Mouse (Mus musculus) neural tube, embryonic 10.5 days (tissue): Measurements from ENCODE around the gene Tmem117.

ENCODE experiments used
- DNase-seq: peaks from one replicate; pipeline ENCODE4 v3.0.0-alpha.2; 2017; ENCODE audit warnings: low spot score; ENCODE audit errors: extremely low spot score

Gene Tmem117

DNA sequence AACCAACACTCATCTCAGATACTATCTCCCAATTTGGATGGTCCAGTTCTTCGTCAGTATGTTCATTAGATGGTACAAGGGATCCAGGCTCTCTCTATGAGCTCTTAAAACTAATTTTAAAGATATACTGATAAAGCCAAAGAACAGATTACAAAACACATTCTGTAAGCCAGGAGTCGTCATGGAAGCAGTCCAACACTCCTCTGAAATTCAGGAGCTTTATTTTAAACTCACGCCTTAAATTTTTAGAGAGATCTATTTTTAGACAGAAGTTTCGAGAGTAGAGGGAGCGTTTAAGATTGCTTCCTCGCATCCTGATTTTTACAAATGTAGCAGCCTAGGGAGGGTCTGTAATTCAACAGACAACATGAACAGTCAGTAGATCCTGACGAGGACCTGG lies 393.2 kb downstream of the Tmem117 start:
- no peak for DNase-seq

DNA sequence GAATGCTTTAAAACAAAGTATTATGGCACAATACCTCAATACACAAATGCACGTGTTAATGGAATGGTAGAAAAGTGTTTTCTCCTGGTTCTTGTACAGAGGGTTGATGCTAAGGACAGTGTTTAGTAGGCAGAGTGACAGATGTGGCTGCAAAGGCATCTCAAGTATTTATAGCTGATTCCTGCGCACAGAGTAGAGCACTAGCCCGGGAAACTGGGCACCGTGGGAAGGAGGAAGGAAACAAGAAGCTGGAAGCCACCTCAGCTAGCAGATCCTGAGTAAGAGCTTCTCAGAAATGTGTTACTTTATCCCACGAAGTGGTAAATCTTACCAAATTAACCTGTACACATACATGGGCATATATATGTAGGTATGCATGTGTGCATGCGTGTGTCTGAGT lies 395.4 kb downstream of the Tmem117 start:
- no peak for DNase-seq

DNA sequence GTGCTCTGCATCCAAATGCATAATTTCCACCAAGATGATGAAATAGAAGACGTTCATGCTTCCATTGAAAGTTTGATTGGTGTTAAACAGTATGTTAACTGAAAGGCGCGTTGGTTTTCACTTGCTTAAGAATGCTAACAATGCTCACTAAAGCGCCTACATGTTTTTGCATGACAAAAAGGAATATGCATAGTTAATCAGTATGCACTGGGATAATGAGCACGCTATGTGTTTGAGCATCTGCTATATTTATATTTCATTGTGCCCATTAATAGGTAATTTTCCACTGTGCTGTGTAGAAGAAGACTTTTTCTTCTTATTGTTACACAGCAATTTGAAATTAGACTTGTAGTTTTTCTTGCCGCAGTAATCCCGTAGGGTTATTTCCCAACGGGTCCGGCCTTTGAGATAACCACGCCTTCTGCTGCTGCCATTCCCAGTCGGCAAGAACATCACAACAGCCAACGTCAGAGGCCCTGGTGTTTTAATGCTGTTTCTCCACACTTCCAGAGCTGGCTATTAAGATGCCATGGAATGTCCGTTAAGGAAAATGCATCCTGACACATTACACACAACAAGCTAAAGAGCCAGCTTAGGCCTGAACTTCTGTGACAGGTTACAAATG lies 399.9 kb downstream of the Tmem117 start:
- no peak for DNase-seq

DNA sequence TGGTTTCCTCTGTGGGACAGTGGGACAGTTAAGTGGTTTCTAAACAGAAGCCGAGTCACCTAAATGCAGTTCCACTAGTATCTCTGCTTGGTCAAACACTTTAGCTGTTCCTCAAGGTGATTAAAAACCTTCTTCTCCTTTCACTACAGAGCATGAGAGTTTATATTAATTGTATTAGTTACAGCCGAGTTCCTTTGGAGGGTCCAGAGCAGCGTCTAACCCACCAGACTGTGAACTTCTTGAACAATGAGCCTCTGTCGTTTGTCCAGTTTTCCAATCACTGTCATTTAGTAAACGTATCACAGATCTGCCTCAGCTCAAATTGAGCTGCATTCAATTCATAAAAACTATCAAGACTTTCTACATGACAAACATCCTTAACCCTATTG lies 400.4 kb downstream of the Tmem117 start:
- no peak for DNase-seq

DNA sequence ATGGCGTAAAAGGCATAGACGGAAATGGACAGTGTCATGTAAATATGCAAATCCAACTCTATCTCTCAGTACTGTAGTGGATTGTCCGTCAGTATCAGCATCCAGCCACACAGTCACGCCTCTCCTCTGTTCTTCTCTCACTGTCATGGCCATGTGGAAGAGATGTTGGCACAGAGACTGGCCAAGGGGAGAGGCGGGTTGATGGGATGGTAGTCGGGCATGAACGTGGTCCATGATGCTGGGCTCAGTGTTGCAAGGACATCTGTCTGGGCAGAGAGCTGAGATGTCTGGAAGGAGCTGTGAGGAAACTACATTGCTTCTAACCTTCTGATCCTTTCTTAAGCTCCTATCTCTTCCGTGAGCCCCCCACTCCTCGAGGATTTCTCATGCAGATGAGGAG lies 413.4 kb downstream of the Tmem117 start:
- no peak for DNase-seq

DNA sequence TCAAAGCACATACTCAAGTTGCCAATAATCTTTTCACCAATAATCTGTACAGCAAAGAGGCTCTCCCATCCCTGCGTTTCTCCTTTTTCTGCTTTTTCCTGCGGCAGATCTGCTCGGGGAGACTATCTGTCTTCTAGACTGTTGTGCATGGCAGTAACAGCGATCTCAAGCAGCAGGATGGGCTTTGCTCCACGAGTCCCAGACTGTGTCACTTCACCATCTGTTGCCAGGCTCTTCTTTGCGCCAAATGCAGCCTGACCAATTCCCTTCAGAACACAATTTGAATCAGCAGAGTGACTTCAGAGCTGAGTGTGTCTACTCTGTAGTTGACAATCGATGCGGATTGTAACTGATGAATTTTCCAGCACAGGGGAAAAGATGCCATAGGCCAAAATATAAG lies 415.0 kb downstream of the Tmem117 start:
- no peak for DNase-seq

DNA sequence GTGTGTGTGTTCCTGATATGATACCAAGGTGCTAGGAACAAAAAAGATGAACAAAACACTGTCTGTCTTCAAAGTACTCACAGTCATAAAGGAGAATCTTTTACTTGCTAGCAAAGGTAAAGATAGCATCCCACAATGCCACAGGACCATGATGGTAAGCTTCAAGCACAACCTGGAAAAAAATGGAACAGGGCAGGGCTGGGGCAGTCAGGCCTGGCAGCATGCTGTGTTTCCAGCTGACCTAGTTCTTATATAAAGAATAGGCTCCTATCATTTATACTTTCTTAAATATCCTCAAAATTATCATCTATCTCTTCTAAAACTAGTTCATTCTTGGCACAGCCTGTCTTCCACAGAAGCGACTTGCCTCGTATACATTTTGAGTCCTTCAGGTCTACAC lies 418.5 kb downstream of the Tmem117 start:
- DNase-seq, result no peak

DNA sequence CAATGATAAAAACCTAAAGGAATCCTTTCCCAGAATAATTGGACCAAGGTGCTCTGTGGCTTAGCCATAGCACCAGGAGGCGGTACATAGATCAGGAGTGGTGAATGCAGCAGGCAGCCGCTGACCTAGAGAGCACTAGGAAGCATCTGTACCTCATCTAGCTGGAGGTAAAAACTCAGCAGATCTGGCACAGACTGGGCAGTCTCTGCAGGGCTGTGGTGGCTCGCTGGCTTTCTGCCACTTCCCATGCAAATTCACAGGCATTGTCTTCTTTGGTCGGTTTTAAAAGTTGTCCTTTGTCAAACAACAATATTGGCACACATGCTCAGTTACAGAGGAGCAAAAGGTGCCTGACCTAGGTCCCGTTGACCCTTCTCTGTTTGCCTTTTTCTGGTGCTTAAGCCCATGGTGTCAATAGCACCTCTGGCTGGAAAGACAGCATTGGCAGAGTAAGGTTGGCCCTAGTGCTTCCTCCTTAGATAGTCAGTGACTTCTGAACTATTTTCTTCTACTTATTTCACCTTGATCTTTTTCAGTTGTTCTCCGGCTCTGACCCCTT lies 420.2 kb downstream of the Tmem117 start:
- no peak for DNase-seq

DNA sequence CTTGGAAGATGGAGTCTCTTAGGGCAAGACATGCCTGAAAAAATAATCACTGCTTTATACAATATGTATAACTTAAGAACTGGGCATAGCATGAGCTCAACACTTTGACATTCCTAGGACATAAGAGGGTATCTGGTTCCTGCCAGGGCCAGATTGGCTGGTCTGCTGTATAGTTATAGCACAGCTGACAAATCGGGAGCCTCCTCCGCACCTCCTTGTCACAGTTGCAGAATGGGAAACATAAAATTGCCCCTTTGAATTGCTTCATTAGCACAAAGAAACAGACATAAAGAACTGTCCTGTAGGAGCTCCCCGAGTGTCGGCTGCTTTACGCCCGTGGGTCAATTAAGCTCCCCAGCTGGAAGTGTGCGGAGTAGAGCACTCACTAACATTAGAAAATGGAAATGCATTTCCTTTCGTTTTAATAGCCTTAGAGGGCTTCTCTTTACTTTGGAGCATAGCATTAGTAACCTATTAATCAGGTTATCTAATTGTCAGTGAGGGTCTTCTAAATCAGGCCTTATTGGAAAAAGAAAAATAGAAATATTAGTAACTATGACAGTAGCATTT lies 426.1 kb downstream of the Tmem117 start:
- DNase-seq, result no peak

DNA sequence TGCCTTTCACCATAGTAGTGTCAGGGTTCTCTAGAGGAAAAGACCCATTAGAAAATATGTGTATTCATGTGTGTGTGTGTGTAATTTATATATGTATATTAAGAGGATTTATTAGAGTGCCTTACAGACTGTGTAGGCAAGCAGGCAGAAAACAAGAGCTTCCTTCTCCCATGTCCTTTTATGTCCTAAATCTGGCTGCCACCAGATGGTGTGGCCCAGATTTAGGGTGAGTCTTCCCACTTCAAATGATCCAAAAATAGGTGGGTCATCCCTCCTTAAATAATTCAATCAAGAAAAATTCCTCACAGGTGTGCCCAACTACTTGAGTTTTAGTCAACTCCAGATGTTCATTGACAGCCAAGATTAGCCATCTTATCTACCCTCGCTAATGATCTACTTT lies 439.0 kb downstream of the Tmem117 start:
- no peak for DNase-seq

DNA sequence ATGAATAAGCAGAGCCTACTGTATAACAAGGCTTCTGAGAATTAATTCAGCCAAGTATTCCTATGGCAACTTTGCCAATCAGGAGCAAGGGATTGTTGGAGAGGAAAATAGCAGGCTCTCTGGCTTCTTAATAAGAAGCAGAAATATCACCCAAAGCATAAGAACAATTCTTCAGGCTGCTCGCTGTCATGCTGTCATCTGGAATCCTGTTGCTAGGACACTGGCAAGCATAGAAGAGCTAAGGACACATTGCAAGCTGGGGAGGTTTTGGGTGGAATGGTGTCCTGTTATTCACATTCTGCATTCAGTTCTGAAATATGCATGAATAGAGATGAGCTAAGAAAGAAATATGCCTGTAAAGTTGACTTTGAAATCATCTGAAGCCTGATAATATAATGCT lies 439.8 kb downstream of the Tmem117 start:
- no peak for DNase-seq

DNA sequence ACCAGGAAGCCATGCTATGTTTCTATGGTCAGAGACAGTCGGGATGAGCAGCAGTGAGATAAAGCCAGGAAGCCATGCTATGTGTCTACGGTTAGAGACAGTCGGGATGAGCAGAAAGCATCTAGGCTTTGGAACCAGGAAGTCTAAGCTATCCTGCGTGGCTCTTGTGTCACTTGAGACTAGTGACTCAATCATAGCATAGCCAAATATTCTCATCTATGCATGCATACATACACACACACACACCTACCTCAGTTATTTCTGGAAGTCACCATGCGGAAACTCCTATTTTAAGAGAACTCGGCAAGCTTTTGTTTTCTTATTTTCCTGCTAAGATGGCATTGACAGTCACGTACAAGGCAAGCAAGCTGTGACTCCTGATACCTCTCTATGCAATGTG lies 441.8 kb downstream of the Tmem117 start:
- no peak for DNase-seq

DNA sequence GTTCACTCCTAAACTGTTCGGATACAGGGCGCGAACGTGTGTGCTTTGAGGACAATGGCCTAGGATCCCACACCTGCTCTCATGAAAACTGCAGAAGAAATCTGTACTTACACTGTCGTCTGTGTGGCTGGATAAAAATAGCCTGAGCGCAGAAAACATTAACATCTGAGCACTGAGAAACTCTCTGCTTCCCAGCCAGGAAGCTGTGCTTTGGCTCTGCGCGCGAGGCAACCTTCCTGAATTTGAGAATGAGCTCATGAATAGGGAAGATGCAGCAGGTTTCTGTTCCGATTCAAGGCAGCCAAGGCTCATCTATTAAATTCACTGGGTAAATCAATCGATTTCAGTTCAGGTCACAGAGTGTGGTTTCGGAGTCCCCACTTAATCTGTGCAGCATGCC lies 446.3 kb downstream of the Tmem117 start:
- DNase-seq, result no peak

DNA sequence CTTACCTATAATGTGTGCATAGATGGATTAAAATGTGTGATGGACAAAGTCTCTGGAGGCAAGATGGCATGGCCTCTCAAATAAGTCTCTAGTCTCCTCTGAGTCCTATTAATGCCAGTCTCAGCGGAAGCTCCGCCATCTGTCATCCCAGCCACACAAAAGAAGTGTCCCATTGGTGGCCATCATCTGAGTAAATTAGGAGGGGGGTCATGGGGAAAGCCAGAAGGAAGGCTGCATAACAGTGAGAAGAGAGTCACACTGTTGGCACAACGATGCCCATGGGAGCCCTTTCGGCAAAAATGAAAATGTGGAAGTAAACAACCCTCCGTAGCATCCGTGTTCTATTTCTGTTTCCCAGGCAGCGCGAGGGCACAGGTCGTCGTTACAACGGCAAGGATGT lies 452.6 kb downstream of the Tmem117 start:
- DNase-seq, result no peak

DNA sequence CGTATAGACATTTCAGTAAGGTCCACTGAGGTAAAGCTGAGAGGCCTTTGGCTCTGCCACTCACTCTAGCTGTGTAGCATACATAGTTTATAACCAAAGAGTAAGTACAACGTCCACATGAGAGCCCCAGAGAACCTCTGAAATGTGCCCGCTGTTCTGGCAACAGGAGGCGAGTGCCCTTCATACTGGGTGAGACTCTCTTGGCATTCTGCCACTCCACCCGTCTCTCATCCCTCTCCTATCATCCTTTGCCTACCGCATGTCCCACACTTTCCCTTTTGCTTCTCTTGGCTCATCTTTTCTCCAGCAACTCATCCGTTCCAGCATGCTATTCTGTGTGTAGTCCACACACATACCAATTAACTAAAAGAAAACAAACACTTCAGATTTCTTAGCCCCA lies 456.9 kb downstream of the Tmem117 start:
- no peak for DNase-seq

DNA sequence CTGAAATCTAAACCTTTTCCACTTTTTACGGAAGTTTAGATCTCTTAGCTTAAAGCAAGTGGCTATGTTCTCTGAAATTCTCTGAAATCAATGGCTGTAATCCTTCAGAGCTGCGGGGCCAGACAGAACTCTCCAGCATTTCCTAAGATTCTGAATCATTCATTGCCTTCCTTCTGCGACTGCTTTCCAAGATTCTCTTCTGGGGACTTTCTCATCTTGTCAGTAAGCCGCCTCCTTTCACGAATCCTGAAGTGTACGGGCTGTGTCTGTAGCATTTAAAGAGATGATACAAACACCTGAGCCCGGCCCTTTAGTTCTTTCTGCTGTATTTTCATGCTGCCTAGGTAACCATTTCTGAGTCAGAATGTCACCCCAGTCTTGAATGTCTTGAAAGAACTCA lies 471.1 kb downstream of the Tmem117 start:
- no peak for DNase-seq

DNA sequence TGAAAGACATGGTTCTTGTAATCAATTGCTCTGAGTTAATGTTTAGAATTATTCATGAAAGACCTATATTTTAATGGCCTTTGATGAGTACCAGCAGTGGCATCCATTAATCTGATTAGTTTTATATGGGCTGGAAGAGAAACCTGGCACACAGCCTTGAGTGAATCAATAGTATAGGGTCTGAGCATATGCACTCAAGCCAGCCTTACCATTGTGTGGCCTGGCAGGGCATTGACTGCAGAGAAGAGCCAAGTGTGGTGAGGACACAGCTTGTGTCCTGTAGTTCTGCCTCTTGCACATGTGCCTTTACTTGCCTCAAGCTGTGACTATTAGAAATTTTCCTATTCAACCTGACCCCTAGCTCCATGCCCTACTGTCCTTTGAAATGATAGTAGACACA lies 472.5 kb downstream of the Tmem117 start:
- DNase-seq, result no peak

DNA sequence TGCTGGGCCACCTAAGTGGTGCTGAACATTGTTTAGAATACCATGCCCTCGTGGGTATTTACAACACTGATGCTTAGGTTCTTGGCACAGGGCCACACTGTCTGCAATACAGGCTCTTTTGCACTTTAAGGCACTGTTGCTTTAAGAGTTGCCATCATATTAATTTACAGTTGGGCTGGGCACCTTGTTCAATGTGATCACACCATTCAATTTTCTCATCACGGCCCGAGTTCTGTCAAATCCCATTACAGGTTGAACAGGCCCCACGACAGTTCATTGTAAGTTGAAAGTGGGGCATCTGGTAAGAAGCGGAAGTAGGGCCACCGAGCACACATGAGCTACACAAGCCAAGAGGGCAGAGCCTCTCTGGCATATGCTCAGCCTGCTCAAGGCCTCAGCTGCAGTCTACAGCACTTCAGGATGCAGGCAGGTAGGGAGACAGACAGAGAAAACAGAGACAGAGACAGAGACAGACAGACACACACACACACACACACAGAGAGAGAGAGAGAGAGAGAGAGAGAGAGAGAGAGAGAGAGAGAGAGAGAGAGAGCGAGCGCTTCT lies 478.3 kb downstream of the Tmem117 start:
- DNase-seq, result no peak

DNA sequence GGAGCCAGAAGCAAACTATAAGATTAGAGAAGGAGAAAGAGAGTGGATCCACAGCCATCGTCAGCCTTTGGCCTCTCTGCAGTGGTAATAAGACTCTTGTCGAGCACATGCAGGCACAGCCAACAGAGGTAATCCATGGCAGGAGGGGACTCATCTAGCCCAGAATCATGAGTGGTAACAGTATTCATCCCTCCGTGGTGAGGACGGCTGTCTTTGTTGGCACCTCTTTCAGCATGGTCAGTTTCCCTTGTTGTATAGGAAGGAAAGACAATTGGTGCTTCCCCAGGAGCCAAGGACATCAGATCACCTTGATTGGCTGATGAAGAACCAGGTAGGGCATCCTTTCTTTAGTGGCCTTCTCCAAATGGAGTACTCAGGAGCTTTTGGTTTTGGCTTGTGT lies 479.6 kb downstream of the Tmem117 start:
- no peak for DNase-seq

DNA sequence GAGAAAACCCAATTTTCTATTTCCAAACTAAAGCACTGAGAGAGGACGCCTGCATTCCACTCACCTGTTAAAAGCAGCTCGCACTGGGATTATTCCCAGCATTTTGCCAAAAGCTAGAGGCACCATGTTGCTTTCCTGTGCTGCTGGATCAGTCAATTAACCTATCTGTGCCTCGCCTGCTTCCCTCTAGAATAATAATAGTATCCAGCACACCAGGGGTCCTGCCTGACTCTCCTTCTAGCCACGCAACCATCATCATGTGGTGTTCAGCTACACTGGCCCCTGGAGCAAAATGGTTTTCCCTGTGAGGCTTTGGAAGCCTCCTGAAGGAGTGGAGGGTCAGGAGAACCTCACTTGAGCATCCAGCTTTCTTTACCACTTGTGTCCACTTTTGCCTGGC lies 502.4 kb downstream of the Tmem117 start:
- DNase-seq, result no peak

DNA sequence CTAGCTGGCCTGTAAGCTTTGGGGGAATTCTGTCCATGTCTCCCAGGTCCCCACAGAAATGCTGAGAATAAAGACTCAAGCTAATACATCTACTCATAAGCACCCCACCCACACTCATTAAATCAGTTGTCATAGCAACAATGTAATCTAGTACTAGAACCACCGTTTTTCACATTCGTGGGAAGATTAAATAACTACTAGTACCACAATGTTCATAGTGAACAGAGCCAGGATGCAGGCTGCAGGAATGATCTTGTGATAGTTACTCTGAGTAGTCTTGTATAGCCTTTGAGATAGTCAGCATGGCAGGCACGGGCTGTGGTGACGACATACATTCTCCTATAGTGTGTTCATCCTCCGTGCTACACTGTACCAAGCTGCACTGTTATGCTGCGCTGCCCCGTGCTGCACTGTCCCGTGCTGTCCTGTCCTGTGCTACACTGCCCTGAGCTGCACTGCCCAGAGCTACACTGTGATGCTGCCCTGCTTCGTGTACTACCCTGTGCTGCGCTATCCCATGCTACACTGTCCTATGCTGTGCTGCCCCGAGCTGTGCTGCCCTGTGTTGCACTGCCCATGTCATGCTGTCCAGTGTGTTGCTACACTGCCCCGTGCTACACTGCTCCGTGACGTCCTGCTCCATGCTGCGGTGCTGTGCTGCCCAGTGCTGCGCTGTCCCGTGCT lies 507.0 kb downstream of the Tmem117 start:
- no peak for DNase-seq

DNA sequence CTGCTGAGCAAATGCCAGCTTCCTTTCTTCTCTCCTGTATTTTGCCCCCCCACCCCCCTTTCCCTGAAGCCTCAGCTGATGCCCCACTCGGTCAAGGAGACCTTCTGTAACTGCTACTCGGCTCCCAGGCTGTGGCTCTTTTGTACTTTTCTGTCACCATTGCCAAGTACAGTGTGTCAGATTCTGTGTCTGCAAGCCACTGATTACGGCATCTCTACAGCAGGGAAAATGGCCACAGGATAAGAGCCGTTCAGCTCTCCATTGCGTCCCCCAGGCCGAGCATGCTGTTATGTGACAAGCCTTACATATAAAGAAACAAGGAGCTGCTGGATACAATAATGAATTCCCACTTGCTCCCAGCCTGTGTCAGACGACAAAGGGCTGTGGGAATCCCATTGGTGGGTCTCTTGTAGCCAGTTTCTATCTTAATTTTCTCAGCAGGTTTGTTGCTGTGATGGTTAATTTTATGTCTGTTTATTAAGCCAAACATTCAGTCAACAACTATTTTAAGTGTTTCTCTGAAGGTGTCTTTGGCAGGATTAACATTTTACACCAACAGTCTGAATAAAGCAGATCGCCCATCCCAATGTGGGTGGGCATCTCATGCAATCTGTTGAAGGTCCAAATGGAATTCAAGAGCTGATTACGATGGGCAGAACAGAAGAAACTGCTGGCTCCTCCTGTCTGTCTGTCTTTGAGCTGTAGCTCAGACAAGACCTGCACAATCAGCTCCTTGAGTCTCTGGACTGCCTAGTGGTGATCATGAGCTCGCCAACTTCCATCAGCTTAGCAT lies 508.2 kb downstream of the Tmem117 start:
- DNase-seq, result no peak
